Mouse (Mus musculus): Measurements from ENCODE around the gene Gpsm1. TPM values are rescaled to one million over a fixed set of nuclear protein-coding genes. Genes with fewer than 3 reads are reported as not detected.

The Gpsm1 gene
- total and polyA plus RNA-seq, 2 experiments from 2014 or later: 155 to 330 TPM

- Histone ChIP-seq H3K27me3 (ENCODE audit: insufficient read depth, low read length) (no peaks in the 10 kb centered on the region), H3K9me3 (ENCODE audit: low read length) (no peaks in the 10 kb centered on the region), H3K4me1 (ENCODE audit: insufficient read depth, low read length) (peaks cover 37% of the 10 kb centered on the region), H3K27ac (peak overlapping the region; percentile 90), H3K36me3 (ENCODE audit: insufficient read depth, low read length) (no peaks in the 10 kb centered on the region), H3K4me3 (ENCODE audit: low read length) (no peak overlapping the region), H3K4me2 (ENCODE audit: low read depth, low read length) (peak overlapping the region; percentile 24), H3K9ac (replicated peaks; ENCODE audit: low read length) (peak overlapping the region; percentile 40; the same call in 1 of the 2 replicates)
- 18% methylated on average over 7 of the region's 7 CpGs for WGBS
- no peak for TF ChIP-seq CTCF (IDR thresholded peaks at IDR 0.05; ENCODE audit: low read depth)
- ATAC-seq (no peak; the same call in 1 of the 2 replicates), DNase-seq (ENCODE audit: low spot score) (peak; percentile 66)
Observed at GRCm38 (mm10) chr2:26299336-26299735, 16.0 kb upstream of the Gpsm1 start.

GRCm38 (mm10) chr2:26300161-26300807, 15.0 kb upstream of the Gpsm1 start:
- Histone ChIP-seq H3K4me3 (ENCODE audit: low read length) (no peak overlapping the region), H3K27ac (peak overlapping the region; percentile 90; the same call in 1 of the 2 replicates), H3K27me3 (ENCODE audit: insufficient read depth, low read length) (no peaks in the 10 kb centered on the region), H3K36me3 (ENCODE audit: insufficient read depth, low read length) (no peaks in the 10 kb centered on the region), H3K9ac (replicated peaks; ENCODE audit: low read length) (peak overlapping the region; percentile 14; the same call in 1 of the 2 replicates), H3K9me3 (ENCODE audit: low read length) (no peaks in the 10 kb centered on the region), H3K4me2 (ENCODE audit: low read depth, low read length) (no peak overlapping the region), H3K4me1 (ENCODE audit: insufficient read depth, low read length) (peaks cover 37% of the 10 kb centered on the region)
- no peak for TF ChIP-seq CTCF (IDR thresholded peaks at IDR 0.05; ENCODE audit: low read depth)
- ATAC-seq (no peak), DNase-seq (ENCODE audit: low spot score) (peak; percentile 53)
- WGBS: 24% methylated on average over 5 of the region's 5 CpGs

- Histone ChIP-seq H3K27ac (peak overlapping the region; percentile 90; the same call in 1 of the 2 replicates), H3K4me1 (ENCODE audit: insufficient read depth, low read length) (peaks cover 37% of the 10 kb centered on the region), H3K27me3 (ENCODE audit: insufficient read depth, low read length) (no peaks in the 10 kb centered on the region), H3K9me3 (ENCODE audit: low read length) (no peaks in the 10 kb centered on the region), H3K4me3 (ENCODE audit: low read length) (no peak overlapping the region), H3K9ac (replicated peaks; ENCODE audit: low read length) (no peak overlapping the region), H3K4me2 (ENCODE audit: low read depth, low read length) (no peak overlapping the region), H3K36me3 (ENCODE audit: insufficient read depth, low read length) (no peaks in the 10 kb centered on the region)
- DNase-seq (ENCODE audit: low spot score): peak; percentile 92
- TF ChIP-seq CTCF (IDR thresholded peaks at IDR 0.05; ENCODE audit: low read depth): peak; percentile 94
- 0% methylated on average over 3 of the region's 3 CpGs for WGBS
- ATAC-seq: peak; percentile 25; the same call in 1 of the 2 replicates
Observed at GRCm38 (mm10) chr2:26300808-26301174, 14.5 kb upstream of the Gpsm1 start.

GRCm38 (mm10) chr2:26302005-26302503, 13.3 kb upstream of the Gpsm1 start:
- no peaks in the 10 kb centered on the region for H3K9me3 ChIP-seq (ENCODE audit: low read length)
- H3K36me3 ChIP-seq (ENCODE audit: insufficient read depth, low read length): no peaks in the 10 kb centered on the region
- no peak for ATAC-seq
- DNase-seq (ENCODE audit: low spot score): no peak
- no peak overlapping the region for H3K4me2 ChIP-seq (ENCODE audit: low read depth, low read length)
- no peak overlapping the region for H3K9ac ChIP-seq (replicated peaks; ENCODE audit: low read length)
- no peaks in the 10 kb centered on the region for H3K27me3 ChIP-seq (ENCODE audit: insufficient read depth, low read length)
- H3K4me1 ChIP-seq (ENCODE audit: insufficient read depth, low read length): peaks cover 31% of the 10 kb centered on the region
- 88% methylated on average over 10 of the region's 10 CpGs for WGBS
- no peak overlapping the region for H3K4me3 ChIP-seq (ENCODE audit: low read length)
- no peak for TF ChIP-seq CTCF (IDR thresholded peaks at IDR 0.05; ENCODE audit: low read depth)
- no peak overlapping the region for H3K27ac ChIP-seq

GRCm38 (mm10) chr2:26304711-26305110, 10.6 kb upstream of the Gpsm1 start:
- no peaks in the 10 kb centered on the region for H3K36me3 ChIP-seq (ENCODE audit: insufficient read depth, low read length)
- H3K4me2 ChIP-seq (ENCODE audit: low read depth, low read length): no peak overlapping the region
- H3K4me1 ChIP-seq (ENCODE audit: insufficient read depth, low read length): peaks cover 8% of the 10 kb centered on the region
- H3K27me3 ChIP-seq (ENCODE audit: insufficient read depth, low read length): no peaks in the 10 kb centered on the region
- H3K4me3 ChIP-seq (ENCODE audit: low read length): no peak overlapping the region
- H3K27ac ChIP-seq: no peak overlapping the region
- no peaks in the 10 kb centered on the region for H3K9me3 ChIP-seq (ENCODE audit: low read length)
- no peak overlapping the region for H3K9ac ChIP-seq (replicated peaks; ENCODE audit: low read length)
- no peak for TF ChIP-seq CTCF (IDR thresholded peaks at IDR 0.05; ENCODE audit: low read depth)
- 61% methylated on average over 1 of the region's 1 CpGs for WGBS
- ATAC-seq (no peak), DNase-seq (ENCODE audit: low spot score) (no peak)

- DNase-seq (ENCODE audit: low spot score) (no peak), ATAC-seq (no peak)
- no peaks in the 10 kb centered on the region for H3K9me3 ChIP-seq (ENCODE audit: low read length)
- no peak overlapping the region for H3K4me2 ChIP-seq (ENCODE audit: low read depth, low read length)
- no peak overlapping the region for H3K27ac ChIP-seq
- H3K4me3 ChIP-seq (ENCODE audit: low read length): no peak overlapping the region
- WGBS: 85% methylated on average over 2 of the region's 2 CpGs
- H3K4me1 ChIP-seq (ENCODE audit: insufficient read depth, low read length): peaks cover under 1% of the 10 kb centered on the region; the same call in 1 of the 2 replicates
- H3K9ac ChIP-seq (replicated peaks; ENCODE audit: low read length): no peak overlapping the region
- H3K27me3 ChIP-seq (ENCODE audit: insufficient read depth, low read length): no peaks in the 10 kb centered on the region
- TF ChIP-seq CTCF (IDR thresholded peaks at IDR 0.05; ENCODE audit: low read depth): no peak
- H3K36me3 ChIP-seq (ENCODE audit: insufficient read depth, low read length): no peaks in the 10 kb centered on the region
Observed at GRCm38 (mm10) chr2:26305555-26305954, 9.8 kb upstream of the Gpsm1 start.

- H3K4me1 ChIP-seq (ENCODE audit: insufficient read depth, low read length): no peaks in the 10 kb centered on the region; the same call in 1 of the 2 replicates
- H3K9me3 ChIP-seq (ENCODE audit: low read length): no peaks in the 10 kb centered on the region
- H3K9ac ChIP-seq (replicated peaks; ENCODE audit: low read length): no peak overlapping the region
- H3K36me3 ChIP-seq (ENCODE audit: insufficient read depth, low read length): no peaks in the 10 kb centered on the region
- H3K27me3 ChIP-seq (ENCODE audit: insufficient read depth, low read length): no peaks in the 10 kb centered on the region
- H3K27ac ChIP-seq: no peak overlapping the region
- WGBS: 80% methylated on average over 3 of the region's 3 CpGs
- no peak for ATAC-seq
- TF ChIP-seq CTCF (IDR thresholded peaks at IDR 0.05; ENCODE audit: low read depth): no peak
- no peak overlapping the region for H3K4me2 ChIP-seq (ENCODE audit: low read depth, low read length)
- no peak overlapping the region for H3K4me3 ChIP-seq (ENCODE audit: low read length)
- no peak for DNase-seq (ENCODE audit: low spot score)
Observed at GRCm38 (mm10) chr2:26306702-26307101, 8.6 kb upstream of the Gpsm1 start.
